Mouse (Mus musculus) mature B cell (primary cell): Measurements from ENCODE around the gene Wdfy3.
"Not testable (repeated sequence)": the region's sequence is repeated elsewhere in the genome, so short reads cannot be mapped to it uniquely, and the experiment has no call there.

Experiments
- in situ Hi-C: fragments of 300-500 bp; cut with MboI; formaldehyde crosslinking; loops from 2 replicates; pipeline ENCODE4 v1.14.3; 2019

Wdfy3 gene

DNA sequence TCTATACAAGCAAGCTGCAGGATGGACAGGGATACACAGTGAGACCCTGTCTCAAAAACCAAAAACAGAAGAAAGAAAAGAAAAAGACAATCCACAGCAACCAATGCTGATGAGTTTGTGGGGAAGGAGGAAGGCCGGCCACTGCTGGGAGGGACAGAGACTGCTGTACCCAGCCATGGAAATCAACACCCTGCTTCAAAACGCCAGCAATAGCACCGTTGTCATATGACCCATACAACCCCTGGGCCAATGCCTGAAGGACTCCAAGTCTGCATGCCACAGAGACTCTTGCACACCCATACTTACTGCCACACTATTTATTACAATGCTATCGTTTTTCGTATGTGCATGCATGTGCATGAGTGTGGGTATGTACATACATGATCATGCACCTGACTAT lies 124.0 kb downstream of the Wdfy3 start:
- in situ Hi-C loops, result no loop called here

DNA sequence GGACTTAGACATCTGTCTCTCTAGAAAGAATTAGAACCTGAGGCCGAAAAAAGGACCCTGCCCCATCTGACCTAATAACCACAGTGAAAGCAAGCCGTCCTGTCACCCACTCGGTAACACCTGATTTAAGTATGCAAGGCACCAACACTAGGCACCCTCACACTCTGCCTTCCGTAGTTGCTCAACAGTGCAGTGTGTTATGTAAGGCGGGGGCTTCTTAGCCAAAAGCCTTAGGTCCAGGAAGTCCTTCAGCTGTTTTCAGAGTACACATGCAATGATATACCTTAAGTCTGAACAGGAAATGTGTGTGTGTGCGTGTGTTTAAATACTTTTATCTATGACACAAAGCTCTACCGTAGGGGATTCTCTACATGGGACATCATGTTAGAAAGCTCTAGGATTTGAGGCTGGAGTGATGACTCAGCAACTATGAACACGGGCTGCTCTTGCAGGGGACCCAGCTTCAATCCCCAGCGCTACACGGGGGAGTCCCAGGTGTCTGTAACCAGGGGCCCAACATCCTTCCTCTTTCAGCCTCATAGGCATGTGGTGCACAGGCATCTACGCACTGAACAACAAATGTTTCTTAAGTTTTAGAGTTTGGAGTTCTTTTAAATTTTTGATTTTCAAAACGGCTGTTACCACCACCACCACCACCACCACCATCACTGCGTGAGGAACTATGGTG lies 131.7 kb downstream of the Wdfy3 start:
- in situ Hi-C loops, result no loop called here

GRCm38 (mm10) chr5:101937362-101937761 lies 132.4 kb downstream of the Wdfy3 start:
- in situ Hi-C loops, result no loop called here

GRCm38 (mm10) chr5:101935893-101936292 lies 133.8 kb downstream of the Wdfy3 start:
- in situ Hi-C loops, result no loop called here

DNA sequence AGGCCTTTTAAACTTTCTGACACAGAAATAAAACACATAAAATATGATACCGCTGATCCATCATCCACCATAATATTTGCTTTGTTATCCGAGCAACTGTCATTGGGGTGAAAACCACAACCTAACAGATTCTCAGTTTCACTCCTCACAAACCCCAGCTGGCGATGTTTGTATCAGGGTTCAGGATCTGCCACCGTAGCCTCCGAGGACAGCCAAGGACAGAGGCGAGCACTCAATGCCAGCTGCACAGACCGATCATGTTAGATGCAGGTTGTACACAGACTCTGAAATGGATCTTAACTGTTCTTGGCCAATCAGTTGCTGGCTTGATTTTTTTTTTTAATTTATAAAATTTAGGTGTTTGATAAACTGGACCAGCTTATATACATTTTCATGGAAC lies 135.1 kb downstream of the Wdfy3 start:
- in situ Hi-C loops, result no loop called here

- in situ Hi-C loops, result no loop called here
Observed at GRCm38 (mm10) chr5:101932971-101933810, 136.5 kb downstream of the Wdfy3 start.

DNA sequence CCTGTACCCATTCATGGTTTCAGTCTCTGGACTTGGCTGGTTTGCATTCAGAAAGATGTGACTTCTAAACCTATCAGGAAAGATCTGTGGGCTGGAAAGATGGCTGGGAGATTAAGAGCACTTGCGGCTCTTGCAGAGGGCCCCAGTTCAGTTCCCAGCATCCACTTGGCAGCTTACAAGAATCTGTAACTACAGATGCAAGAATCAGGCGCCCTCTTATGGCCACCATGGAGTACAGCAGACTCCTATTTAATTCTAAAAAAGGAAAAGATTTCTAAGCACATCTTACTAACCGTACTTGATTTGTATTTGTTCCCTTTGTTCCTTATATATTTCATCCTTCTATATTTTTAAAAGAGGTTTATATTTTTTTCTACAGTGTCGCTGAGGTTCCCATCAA lies 137.7 kb downstream of the Wdfy3 start:
- in situ Hi-C loops, result no loop called here

DNA sequence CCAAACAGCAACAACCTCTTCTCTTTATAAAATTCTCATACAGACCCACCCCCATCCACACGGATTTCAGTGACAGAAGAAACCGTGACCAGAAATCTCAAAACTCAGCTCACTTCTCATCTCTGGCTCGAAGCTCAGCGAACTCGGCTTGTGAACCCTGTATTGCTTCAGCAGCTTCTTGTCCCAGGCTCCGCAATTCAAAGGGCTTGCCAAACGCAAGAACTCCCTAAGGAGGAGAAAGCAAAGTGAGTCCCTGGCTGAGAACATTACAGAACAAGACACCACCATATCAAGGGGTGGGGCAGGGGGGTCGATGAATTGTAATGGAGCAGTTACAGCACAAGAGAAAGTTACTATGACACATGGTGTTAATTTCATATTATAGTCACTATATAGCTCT lies 143.4 kb downstream of the Wdfy3 start:
- in situ Hi-C loops, result no loop called here

- in situ Hi-C loops, result no loop called here
Observed at GRCm38 (mm10) chr5:101923710-101924109, 146.0 kb downstream of the Wdfy3 start.

DNA sequence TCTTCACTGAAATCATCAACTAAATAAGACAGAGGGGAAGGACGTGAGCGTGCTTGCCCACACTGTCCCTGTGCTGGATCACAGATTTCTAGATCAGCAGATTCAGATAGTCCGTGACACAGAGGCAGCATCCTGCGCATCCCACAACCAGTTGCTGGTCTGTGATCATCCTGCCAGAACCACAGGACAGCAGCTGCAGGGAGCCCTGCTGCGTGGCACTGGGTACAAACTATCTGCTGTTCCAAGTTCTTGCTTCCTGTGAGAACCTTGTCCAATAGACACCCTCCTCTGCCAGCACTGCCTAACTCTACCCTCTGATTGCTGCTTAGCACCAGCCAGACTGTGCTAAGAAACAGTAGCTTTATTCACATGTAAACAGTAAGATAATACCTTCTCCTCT lies 150.2 kb downstream of the Wdfy3 start:
- in situ Hi-C loops, result no loop called here

DNA sequence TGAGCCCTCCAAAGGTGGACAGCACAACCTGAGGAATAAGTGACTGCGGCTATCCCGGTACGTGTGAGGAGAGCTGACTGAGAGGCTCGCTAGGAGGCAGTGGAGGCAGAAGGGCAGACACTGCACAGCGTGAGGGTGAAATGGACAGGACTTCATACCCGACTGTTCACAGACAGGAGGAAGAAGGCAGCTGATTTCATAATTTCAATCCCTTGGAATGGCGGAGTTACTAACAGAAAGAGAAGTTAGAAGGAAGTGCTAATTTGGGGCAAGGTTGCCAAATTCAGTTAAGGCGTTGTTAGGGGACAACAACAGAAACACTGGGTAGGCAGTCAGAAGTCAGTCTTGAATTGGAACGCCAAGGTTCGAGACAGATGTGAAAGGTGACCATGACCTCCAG lies 160.3 kb downstream of the Wdfy3 start:
- in situ Hi-C loops, result no loop called here

- in situ Hi-C loops, result no loop called here
Observed at GRCm38 (mm10) chr5:101905624-101906023, 164.1 kb downstream of the Wdfy3 start.

DNA sequence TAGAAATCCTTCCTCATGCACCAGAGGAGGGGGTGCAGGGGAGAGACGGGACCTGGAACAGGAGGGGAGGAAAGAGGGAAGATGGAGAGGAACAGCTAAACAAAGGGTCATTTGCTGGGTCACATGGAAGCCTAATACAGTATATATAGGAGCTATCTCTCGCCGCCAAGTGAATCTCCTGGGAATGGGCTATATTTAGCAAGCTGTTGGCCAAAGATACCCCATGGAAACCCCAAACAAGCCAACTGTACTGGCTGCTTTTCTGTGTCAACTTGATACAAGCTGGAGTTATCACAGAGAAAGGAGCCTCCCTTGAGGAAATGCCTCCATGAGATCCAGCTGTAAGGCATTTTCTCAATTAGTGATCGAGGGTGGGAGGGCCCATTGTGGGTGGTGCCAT lies 164.9 kb downstream of the Wdfy3 start:
- in situ Hi-C loops, result not testable (repeated sequence)

DNA sequence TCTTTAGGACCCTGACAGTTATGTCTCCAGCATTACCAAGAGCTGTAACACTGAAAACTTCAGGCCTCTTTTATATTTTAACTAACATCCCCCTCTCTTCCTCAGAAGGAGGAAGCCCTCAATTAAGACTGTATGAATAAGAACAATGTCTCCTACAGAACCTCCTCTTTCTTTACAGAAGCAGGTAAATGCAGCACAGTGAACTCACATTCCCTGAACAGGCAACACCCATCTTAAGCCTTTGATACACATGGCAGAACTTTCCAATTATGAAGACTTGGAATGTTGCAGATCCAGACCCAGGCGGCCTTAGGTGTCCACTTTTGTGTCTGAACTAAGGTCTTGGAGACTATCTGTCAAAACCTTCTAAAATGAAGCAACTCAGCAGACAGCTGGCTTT lies 167.0 kb downstream of the Wdfy3 start:
- in situ Hi-C loops, result no loop called here

DNA sequence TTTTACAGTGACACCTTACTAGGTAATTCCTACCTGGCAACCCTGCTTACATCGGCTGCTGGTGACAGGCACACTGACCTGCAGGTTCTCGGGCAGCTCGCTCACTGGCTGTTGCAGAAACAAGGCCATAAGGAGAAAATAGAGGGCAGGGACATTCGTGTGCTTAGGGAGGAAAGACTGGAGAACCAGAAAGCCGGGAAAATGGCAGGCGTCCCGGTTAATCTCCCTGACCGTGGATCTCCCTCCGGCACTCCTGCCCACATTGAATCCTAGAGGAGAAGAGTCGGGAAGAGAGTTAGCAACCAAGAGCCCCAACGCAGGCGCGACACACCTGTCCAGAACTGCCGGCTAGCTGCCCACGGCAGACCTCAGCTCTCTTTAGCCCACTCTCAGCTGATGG lies 169.7 kb downstream of the Wdfy3 start:
- in situ Hi-C loops, result no loop called here

- in situ Hi-C loops, result no loop called here
Observed at GRCm38 (mm10) chr5:101896784-101897183, 172.9 kb downstream of the Wdfy3 start.

DNA sequence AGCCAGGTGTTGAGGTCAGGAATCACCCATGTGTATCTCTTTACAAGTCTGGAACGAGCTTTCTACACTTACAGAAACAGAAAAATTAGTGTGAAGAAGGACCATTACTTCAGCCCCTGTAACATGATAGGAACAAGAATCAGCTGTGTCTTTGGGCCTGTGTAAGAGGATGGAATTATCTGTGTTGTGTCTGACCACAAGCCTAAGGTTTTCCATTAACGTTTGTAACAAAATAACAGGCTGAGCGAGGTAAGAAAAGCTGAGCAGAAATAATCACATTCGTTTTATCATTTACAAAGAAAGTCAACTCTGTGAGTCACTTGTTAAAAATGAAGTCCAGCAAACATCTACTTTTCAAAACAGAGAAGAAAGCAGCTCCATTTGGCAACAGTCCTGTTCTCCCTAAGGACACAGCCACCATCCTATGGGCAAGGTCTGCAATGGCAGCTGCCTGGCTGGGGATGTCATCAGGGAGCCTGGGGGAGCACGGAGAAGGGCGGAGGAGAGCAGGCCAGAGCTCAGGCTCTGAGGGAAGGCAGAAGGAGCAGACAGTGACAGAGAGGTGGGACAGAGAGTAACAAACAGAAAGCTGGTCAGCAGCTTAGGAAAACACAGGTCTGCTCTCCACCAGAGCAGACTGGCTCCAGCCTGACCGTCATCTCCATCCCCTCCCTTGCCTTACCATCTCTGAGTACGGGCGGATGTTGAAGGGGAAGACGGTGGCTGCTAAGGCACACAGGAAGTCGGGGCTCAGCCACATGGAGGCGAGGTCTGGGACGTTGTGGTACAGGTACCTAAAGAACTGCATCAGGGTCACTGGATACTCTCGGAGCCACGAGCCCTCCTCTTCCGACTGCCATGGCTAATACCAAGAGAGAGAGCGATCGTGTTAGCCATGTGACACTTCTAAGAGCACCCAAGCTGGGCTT lies 173.7 kb downstream of the Wdfy3 start:
- in situ Hi-C loops, result no loop called here

DNA sequence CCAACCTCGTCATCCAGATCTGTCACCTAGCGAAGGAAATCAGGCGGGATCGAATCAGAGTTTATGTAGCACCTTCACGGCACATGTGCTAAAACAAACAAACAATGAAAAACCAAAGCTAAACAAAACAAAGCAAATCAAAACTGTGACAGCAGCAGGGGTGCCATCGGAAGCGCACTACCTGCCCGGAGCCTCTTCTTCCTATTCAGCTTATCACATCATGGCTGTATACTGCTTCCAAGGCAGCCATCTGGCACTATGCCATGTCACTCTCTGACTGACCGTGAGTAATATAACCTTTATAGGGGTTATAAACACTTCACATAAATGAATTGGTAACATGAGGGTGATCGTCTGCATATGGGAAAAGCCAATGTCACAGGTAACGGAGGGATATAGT lies 174.6 kb downstream of the Wdfy3 start:
- in situ Hi-C loops, result no loop called here

DNA sequence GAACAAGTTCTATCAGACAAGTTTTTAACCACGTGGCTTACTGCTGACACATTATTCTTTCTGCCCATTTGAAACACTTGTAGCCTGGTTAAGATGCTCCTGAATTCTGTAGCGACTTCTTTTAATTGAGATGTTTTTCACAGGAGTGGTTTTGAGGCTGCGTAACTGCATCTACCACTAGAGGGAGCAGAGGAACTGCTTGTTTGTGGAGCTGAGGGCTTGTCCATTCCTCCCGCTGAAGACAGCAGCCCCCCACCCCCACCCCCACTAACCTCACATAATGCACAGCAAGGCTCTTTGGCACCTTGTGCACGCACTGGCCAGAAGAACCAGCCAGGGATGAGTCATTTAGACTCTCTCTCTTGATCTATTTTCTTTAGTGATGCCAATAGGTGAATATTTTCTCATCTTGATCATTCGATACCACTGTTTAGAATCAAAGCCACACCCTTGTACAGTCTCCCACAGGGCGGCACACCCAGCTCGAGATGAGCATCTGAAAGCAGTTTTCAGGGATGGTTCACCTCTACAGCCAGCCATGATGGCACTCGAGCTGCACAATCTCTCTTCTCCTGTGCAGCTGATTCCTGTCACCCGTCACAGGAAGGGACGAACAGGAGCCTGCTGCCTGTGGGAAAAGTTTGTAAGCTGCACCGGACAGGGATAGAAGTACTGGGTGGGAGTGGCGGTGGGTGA lies 175.8 kb downstream of the Wdfy3 start:
- in situ Hi-C loops, result no loop called here

GRCm38 (mm10) chr5:101891694-101892416 lies 177.9 kb downstream of the Wdfy3 start:
- in situ Hi-C loops, result no loop called here

DNA sequence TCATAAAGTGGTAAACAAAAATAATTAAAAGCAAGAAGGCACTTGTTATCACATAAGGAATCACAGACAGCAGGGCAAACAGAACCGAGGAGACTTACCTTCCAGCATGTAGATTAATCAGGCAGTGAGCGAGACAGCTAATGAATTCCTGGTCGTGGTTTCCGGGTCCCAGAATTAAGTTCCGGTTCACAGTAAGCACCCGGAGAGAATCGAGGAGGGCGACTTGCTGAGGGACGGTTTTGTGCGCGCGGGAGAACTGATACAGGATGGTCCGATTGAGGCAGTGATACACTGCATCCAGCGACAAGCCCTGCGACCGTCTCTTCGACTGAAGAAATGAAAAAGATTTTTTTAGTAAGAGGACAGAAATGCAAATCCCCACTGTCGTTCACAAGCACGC lies 181.7 kb downstream of the Wdfy3 start:
- in situ Hi-C loops, result no loop called here
